Mouse (Mus musculus) liver, adult (tissue): ENCODE measurements around the gene Auts2.

ENCODE experiments used
- GATA4 ChIP-seq: IDR thresholded peaks from 2 replicates; pipeline ENCODE4 v1.6.1; 2014; ENCODE audit warnings: mild to moderate bottlenecking, low read length; ENCODE audit not compliant: insufficient replicate concordance

Gene Auts2

DNA sequence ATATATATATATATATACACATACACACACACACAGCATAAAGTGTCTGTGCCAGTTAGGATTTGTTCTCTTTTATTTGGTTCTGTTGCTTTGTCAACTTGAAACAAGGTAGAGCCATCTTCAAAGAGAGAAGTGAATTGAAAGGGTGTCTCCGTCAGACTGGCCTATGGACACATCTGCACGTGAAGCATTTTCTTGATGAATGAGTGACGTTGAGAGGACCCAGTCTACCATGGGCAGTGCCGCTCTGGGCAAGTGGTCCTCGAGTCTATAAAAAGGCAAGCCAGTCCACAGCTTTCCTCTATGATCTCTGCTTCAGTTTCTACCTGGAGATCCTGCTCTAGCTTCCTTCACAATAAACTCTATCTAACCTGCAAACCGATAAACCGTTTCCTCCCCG lies 105.7 kb downstream of the Auts2 start:
- TF ChIP-seq GATA4: no peak

DNA sequence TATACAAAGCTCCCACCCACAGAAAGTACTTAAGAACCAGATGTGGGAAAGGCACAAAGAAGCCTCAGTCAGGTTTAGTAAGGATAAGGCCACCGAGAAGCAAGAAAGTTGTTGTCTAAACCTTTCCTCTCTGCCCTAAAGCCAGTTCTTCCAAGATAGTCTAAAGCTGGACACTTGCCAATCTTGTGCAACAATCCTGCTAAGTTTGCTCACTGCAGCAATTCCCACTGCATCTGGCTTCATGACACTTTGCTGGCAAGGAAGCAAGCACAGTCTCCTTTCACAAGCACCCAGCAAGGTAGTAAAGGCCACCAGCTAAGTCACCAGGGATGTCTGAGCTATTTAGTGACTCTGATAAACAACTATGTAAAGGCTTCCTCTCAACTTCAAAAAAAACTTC lies 106.2 kb downstream of the Auts2 start:
- TF ChIP-seq GATA4: no peak

GRCm38 (mm10) chr5:132436473-132436872 lies 106.7 kb downstream of the Auts2 start:
- TF ChIP-seq GATA4: no peak

DNA sequence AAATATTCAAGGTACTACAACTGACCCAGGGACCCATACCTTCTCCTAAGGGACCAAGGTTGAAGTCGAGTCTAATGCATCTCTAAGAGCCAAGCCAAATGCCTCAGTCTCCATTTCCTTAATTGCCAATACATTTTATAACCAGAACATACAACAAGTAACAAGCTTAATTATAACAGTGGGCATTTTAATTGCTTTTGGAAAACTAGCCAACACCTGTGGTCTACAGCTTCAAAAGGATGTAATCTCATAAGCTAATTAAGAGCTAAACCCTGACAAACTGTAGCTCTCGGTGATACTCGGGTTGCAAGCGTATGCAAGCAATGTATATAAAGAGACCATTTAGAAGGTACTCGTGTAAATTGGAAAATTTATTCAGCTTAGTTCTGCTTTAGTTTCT lies 107.7 kb downstream of the Auts2 start:
- TF ChIP-seq GATA4: no peak

DNA sequence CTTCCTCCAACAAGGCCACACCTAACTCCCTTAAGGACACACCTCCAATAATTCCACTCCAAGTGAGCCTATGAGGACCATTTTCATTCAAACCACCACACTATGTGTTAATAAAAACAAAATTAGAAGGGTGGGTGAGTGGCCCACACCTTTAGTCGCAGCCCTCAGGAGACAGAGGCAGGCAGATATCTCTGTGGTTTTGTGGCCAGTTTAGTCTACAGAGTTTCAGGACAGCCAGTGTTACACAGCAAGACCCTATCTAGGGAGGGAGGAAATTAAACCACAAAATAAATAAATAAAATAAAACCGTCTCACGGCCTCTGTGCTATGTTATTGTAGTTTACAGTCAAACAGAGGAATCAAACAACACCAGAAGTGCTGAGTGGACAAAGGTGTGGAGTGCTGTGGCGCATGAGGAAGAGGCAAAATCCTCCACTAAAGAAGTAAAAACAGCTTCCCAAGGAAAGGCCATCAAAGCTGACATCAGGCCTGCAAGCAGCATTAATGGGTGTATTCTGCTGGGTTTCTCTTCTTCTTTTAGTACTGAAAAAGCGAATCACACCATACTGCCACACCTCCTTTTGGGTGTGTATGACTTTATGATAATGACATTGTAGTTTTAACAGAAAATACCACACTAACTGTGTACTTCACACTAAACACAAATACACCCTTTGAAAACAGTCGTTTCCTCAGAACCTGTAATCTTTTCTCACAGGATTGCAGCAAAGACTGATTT lies 109.6 kb downstream of the Auts2 start:
- no peak for TF ChIP-seq GATA4

GRCm38 (mm10) chr5:132429363-132429762 lies 113.8 kb downstream of the Auts2 start:
- no peak for TF ChIP-seq GATA4

DNA sequence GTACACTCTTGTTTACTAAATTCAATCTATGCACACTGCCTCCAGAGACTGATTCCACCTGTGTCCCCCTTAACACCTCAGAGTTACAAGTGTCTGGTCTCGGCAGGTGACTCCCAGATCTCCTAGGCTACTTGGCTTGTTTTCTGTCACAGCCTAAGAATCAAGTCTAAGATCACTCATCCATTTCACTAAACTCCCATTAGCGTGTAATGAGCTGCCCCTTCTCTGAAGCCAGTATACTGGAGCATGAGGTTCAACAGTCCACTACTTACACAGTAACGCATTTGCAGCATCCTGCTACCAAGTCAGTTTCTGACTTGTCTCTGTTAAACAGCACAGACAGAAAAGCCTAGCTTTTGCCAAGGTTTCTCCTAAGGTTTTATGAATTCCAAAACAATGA lies 116.8 kb downstream of the Auts2 start:
- TF ChIP-seq GATA4: no peak

DNA sequence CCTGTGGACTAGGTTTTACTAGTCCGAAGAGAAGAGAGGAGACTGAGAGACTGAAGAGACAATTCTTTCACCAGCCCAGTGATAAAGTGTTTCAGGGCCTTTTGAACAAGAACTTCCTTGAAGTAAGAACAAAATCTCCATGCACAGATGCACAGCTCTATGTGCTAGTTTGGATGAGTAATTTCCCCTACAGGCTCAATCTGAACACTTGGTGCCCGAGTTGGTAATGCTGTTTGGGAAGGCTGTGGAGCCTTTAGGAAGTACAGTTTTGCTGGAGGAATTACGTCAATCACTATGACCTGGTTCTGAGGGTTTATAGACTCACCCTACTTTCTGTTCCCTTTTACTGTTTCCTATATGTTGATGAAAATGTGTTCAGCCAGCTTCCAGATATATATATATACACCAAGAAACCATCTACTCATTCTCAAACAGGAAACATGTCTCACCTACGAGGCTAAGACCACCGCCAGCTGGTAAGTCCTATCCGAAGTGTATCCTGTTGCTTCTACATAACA lies 117.3 kb downstream of the Auts2 start:
- TF ChIP-seq GATA4: no peak

- no peak for TF ChIP-seq GATA4
Observed at GRCm38 (mm10) chr5:132410338-132410852, 132.7 kb downstream of the Auts2 start.

DNA sequence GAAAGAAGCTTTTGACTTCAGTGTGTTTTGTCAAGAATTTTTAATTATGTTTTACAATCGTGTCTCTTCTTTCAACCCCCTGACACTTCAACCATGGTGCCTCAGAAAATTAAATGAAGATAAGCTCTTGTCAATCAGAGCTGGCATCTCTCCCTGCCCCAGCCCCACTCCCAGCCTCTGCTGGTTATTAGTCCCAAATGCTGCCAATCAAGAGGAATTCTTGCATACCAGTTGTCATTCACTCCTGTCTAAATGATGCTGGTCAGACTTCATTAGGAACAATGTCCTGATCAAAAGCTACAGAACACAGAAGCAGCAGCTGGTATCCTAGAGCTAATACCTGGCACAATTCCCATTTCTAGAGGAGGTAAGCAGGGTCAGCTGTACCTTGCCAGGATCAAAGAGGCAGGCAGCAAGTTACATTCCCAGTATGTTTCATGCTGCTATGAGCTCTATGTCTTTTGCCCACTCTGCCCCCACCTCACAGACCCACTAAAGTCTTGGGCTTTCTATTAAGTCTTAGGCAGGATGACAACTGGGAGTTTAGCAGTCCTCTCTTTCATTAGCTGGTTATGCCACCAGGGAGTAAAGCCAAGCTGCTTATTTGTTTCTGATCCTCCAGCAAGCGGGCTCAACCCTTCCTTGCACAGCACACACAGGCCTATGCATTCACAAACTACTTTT lies 134.1 kb downstream of the Auts2 start:
- no peak for TF ChIP-seq GATA4

DNA sequence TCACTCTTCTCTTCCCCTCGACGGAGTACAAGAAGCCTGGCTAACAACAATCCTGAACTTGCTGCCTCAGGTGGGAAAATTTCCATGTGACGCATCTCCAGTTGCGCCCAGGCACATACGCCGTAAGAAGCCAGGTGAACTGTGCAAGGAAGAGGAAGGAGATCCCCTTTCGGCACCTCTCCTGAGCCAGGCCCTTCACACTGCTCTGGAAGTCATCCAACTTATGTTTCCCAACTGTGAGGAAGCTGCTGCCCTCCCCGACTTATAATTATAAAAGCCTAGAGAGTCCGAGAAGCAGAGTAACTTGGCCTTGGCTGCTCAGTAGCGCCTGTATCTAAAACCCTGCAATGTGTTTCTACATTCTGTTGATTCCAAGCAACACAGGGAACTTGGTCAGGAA lies 142.6 kb downstream of the Auts2 start:
- no peak for TF ChIP-seq GATA4

DNA sequence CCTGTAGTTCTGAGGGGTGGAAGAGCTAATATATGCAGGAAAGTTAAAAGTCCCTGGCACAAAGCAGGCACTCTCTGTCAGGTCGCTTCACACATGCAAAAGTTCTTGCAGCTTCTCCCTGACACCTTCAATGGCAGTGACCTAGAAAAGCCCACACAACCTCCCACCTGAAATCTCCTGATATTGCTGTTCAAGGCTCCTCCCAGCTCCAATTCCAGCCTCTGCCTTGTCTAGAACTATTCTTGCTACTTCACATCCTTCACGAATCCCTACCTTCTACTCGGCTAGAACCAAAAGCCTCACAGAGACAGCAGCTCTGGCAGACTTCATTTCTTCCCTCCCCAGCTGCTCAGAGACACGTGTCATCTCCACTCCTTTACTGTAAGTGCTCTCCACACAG lies 143.7 kb downstream of the Auts2 start:
- TF ChIP-seq GATA4: no peak

DNA sequence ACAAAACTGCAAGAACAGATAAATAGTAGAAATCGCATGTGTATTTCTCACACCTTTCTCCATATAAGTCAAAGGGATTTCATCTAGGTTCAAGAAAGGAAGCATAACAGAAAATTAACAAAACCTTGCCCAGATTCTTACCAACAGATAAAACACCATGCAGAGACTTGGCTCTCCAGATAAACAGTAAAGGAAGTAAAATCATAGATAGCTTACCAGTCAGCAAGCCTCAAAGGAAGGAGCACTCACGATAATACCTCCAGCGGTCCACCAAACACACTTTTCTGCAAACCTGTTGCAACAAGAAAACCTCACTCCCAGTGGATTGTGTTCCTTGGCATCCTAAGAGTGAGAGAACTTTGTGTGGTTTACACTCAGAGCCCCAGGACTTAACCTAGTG lies 147.2 kb downstream of the Auts2 start:
- no peak for TF ChIP-seq GATA4

DNA sequence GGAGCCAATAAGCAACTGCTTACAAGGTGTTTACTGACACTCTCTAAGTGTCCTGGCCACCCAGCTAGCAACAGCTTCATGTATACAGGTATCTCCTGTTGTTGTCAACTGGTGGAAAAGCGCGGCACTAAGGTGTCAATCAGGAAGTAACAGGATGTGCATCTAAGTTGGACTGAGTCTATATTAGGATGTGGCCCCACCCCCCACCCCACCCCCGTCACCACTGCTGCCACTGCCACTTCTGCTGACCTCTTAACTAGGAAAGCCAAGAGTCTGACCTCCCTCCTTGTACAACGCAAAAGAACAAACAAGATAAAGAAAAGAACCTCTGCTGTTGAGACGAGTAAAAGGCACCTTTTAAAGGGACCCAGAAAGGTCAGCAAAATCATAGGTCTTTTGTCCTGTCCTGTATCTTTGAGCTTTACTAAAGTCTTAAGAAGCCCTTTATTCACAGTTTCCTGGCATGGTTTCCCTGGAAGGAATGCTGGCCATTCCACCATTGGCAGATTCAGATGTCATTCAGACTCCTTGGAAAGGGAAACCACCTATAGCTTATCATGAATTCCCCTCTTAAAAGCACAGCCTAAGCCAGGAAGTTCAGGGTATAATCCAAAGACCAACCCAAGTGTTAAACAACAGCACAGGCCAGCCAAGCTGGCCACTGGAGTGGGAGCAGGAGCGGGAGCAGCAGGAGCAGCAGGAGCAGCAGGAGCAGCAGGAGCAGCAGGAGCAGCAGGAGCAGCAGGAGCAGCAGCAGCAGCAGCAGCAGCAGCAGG lies 148.2 kb downstream of the Auts2 start:
- TF ChIP-seq GATA4: no peak

DNA sequence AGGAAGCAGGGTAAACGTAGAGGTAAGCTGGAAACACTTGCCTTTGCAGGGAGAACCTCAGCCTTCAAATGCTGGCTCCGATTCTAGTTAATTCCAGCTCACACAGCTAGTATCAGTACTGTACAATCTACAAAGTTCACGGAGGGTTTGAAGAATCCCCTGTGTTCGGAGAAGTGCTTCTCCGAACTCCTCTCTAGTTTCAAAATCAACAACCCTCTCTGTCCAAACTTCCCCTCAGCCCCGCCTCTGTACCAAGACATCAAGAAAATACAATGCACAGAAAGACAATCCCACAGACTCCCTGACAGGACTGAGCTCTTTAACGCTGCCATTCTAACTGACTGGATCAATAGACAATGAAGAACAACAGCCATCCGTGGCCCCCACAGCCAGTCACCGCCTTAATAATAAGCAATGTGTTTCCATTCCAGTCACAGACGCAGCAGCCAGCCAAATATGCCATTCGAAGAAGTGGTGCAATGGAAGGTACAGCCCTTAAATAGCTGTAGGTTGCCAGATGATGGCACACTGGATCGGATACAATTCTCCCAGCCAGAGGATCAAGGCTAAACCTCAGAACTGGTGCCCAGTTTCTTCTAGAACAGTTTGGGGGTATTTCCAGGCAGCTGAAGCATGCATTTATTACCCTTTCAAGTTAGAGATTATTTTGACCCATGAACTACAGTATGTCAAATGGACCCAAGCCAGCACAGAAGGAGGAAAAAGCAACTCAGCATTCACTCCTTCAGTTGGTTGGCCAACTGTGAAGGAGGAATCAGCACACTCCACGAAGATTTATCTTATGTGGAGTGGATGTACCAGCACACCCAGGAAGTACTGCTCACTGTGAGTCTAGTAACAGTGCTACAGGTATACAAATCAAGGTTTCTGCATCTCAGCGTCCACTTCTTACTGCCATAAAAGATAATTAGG lies 151.0 kb downstream of the Auts2 start:
- TF ChIP-seq GATA4: no peak

- TF ChIP-seq GATA4: no peak
Observed at GRCm38 (mm10) chr5:132388746-132389145, 154.4 kb downstream of the Auts2 start.
